7 mouse cellular contexts compared by ENCODE assay signal in the genomic region with DNA sequence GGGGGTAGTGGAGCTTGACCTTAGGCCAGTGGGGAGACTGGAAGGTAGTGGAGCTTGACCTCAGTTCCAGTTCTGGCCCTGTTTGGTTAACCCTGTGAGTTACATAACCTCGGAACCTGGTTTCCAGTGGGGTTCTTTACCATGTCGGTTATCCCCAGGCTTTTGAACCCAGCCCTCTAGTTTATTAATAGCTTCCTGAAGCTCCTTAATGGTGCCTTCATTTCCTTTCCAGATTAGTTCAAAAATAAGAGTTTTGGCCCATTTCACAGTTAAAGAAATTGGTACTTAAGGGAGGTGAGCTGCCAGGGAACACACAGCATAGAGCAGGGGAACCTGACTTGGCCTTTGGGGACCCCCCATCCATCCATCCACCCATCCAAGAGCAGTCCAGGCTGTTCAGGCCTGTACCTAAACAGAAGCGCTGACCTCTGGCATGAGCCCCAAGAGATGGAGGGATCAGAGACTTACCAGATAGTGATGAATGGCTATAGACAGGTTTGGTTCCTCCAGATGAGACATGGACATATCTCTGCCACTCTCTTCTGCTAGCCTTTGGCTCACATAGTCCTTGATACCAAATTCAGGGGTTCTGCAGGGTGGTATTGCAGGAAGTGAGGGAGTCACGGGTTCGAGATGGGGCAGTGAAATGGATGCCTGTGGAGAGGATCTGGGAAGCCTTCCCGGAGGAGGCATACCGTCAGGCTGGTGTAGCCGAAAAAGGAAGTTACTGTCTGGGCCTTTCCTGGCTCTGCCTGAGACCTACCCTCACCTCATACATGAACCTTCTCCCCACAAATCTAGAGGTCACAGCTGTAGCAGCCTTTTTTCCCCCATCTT. TPM values are rescaled to one million over a fixed set of nuclear protein-coding genes. Genes with fewer than 3 reads are reported as not detected.
A peak's percentile ranks its signal among the peaks of the same experiment; 100 is the strongest.
DNase-seq lines count a peak whose midpoint lies in the region; ATAC-seq and TF ChIP-seq lines count a peak whose summit lies in the region.

No protein-coding gene starts in this region.

- no peaks in the 10 kb centered on the region for H3K9me3 ChIP-seq in lung, postnatal 0 days (ENCODE audit: low read length)
- no peaks in the 10 kb centered on the region for H3K9me3 ChIP-seq in embryonic facial prominence, embryonic 15.5 days (replicated peaks)
- no peaks in the 10 kb centered on the region for H3K9me3 ChIP-seq in limb, embryonic 11.5 days (ENCODE audit: control insufficient read depth, low read length)
- H3K9me3 ChIP-seq in stomach, embryonic 14.5 days (ENCODE audit: control insufficient read depth, low read depth, low read length), result no peaks in the 10 kb centered on the region

- 0 out of 2 replicates have a peak, but pooled peaks cover 4% of the 10 kb centered on the region for H3K27me3 ChIP-seq in lung, postnatal 0 days (replicated peaks; ENCODE audit: insufficient read depth, low read length)
- H3K27me3 ChIP-seq in embryonic facial prominence, embryonic 15.5 days, result no peaks in the 10 kb centered on the region
- no peaks in the 10 kb centered on the region for H3K27me3 ChIP-seq in limb, embryonic 11.5 days (ENCODE audit: control insufficient read depth, insufficient read depth, low read length)
- no peaks in the 10 kb centered on the region for H3K27me3 ChIP-seq in stomach, embryonic 14.5 days (ENCODE audit: control insufficient read depth, insufficient read depth, low read length)

- peaks cover 10% of the 10 kb centered on the region; the same call in 1 of the 2 replicates for H3K4me1 ChIP-seq in lung, postnatal 0 days (ENCODE audit: insufficient read depth, low read depth, low read length)
- peaks cover 28% of the 10 kb centered on the region for H3K4me1 ChIP-seq in embryonic facial prominence, embryonic 15.5 days
- peaks cover 20% of the 10 kb centered on the region for H3K4me1 ChIP-seq in limb, embryonic 11.5 days (ENCODE audit: control insufficient read depth, insufficient read depth, low read length)
- peaks cover 19% of the 10 kb centered on the region for H3K4me1 ChIP-seq in stomach, embryonic 14.5 days (ENCODE audit: control insufficient read depth, insufficient read depth, low read length)

- no peak for DNase-seq in lung, postnatal 0 days (ENCODE audit: low spot score)
- DNase-seq in lung, postnatal 4 days, result no peak
- DNase-seq in limb, embryonic 11.5 days (ENCODE audit: low spot score), result no peak
- no peak for DNase-seq in left cerebral cortex, adult 9 months (ENCODE audit: low spot score in 2 of 2)

- 47% methylated on average over 8 of the region's 8 CpGs for WGBS in lung, postnatal 0 days
- 43% methylated on average over 8 of the region's 8 CpGs for WGBS in embryonic facial prominence, embryonic 15.5 days
- WGBS in limb, embryonic 11.5 days, result 52% methylated on average over 8 of the region's 8 CpGs
- 48% methylated on average over 8 of the region's 8 CpGs for WGBS in stomach, embryonic 14.5 days

- no peak for TF ChIP-seq CTCF in lung, postnatal 0 days (IDR thresholded peaks at IDR 0.05)

- peaks cover 6% of the 10 kb centered on the region; the same call in 1 of the 2 replicates for H3K36me3 ChIP-seq in lung, postnatal 0 days (ENCODE audit: insufficient read depth, low read length)
- peaks cover 32% of the 10 kb centered on the region for H3K36me3 ChIP-seq in embryonic facial prominence, embryonic 15.5 days
- H3K36me3 ChIP-seq in limb, embryonic 11.5 days (ENCODE audit: control insufficient read depth, insufficient read depth, low read length), result peaks cover 5% of the 10 kb centered on the region; the same call in 1 of the 2 replicates
- H3K36me3 ChIP-seq in stomach, embryonic 14.5 days (ENCODE audit: control insufficient read depth, insufficient read depth, low read length), result peaks cover 30% of the 10 kb centered on the region

- H3K9ac ChIP-seq in lung, postnatal 0 days (replicated peaks; ENCODE audit: low read depth), result no peak overlapping the region
- peak overlapping the region; percentile 69; the same call in 1 of the 2 replicates for H3K9ac ChIP-seq in embryonic facial prominence, embryonic 15.5 days
- peak overlapping the region; percentile 86 for H3K9ac ChIP-seq in limb, embryonic 11.5 days (ENCODE audit: low read length)
- H3K9ac ChIP-seq in stomach, embryonic 14.5 days (replicated peaks; ENCODE audit: low read depth, low read length), result peak overlapping the region; percentile 74

- peak overlapping the region; percentile 88 for H3K4me2 ChIP-seq in lung, postnatal 0 days (replicated peaks; ENCODE audit: low read depth, low read length)
- H3K4me2 ChIP-seq in embryonic facial prominence, embryonic 15.5 days (replicated peaks), result peak overlapping the region; percentile 95
- H3K4me2 ChIP-seq in limb, embryonic 11.5 days (ENCODE audit: low read depth, severe bottlenecking), result peak overlapping the region; percentile 95
- H3K4me2 ChIP-seq in stomach, embryonic 14.5 days (replicated peaks; ENCODE audit: low read depth, low read length), result peak overlapping the region; percentile 97

- H3K27ac ChIP-seq in lung, postnatal 0 days (ENCODE audit: low read length), result no peak overlapping the region
- no peak overlapping the region for H3K27ac ChIP-seq in embryonic facial prominence, embryonic 15.5 days (replicated peaks)
- H3K27ac ChIP-seq in limb, embryonic 11.5 days (replicated peaks; ENCODE audit: low read depth, low read length), result no peak overlapping the region
- H3K27ac ChIP-seq in stomach, embryonic 14.5 days (ENCODE audit: low read length), result no peak overlapping the region

- H3K4me3 ChIP-seq in lung, postnatal 0 days (ENCODE audit: low read depth, low read length), result peak overlapping the region; percentile 41
- H3K4me3 ChIP-seq in embryonic facial prominence, embryonic 15.5 days (replicated peaks), result peak overlapping the region; percentile 76
- H3K4me3 ChIP-seq in limb, embryonic 11.5 days (ENCODE audit: low read depth, low read length), result peak overlapping the region; percentile 85
- peak overlapping the region; percentile 70 for H3K4me3 ChIP-seq in stomach, embryonic 14.5 days (ENCODE audit: low read depth, low read length)

- ATAC-seq in lung, postnatal 0 days, result no peak
- ATAC-seq in embryonic facial prominence, embryonic 15.5 days (ENCODE audit: insufficient number of reproducible peaks, low FRiP score, low TSS enrichment, low read depth), result no peak
- no peak for ATAC-seq in limb, embryonic 11.5 days (ENCODE audit: insufficient number of reproducible peaks, low FRiP score, low TSS enrichment, low read depth)
- no peak for ATAC-seq in stomach, embryonic 14.5 days (ENCODE audit: insufficient number of reproducible peaks, insufficient read depth, low FRiP score, low read depth)
- no peak for ATAC-seq in megakaryocyte-erythroid progenitor cell, adult 5-6 weeks (replicated peaks; ENCODE audit: low FRiP score, low TSS enrichment, poor library complexity, severe bottlenecking)

- TF ChIP-seq EP300 in lung, postnatal 0 days (IDR thresholded peaks at IDR 0.05), result no peak

RNA-seq across cellular contexts. Expression of gene Pdxp, which starts 1.3 kb away (rescaled TPM):
- 1.8 and 1.9 TPM in 2 replicates for polyA plus RNA-seq in lung, postnatal 0 days (2015; fragmentation: Nextera tagmentation; extraction: Ambion mirVana)
- 17.3 and 19.9 TPM in 2 replicates for polyA plus RNA-seq in embryonic facial prominence, embryonic 15.5 days (2015; fragmentation: Nextera tagmentation; extraction: Ambion mirVana)
- polyA plus RNA-seq in limb, embryonic 11.5 days (2014; fragmentation: Nextera tagmentation; extraction: Ambion mirVana), result 38.2 and 39.6 TPM in 2 replicates
- polyA plus RNA-seq in stomach, embryonic 14.5 days (2014; fragmentation: Nextera tagmentation; extraction: Ambion mirVana), result 15.7 and 17.9 TPM in 2 replicates
- total RNA-seq in megakaryocyte-erythroid progenitor cell, adult 5-6 weeks (2014; fragmentation: Nextera tagmentation), result 12.7 and 22.5 TPM in 2 replicates
- total RNA-seq in megakaryocyte-erythroid progenitor cell, adult 5-6 weeks (2017), result 6.6 and 6.9 TPM in 2 replicates

RNA-seq across cellular contexts. Expression of gene Lgals1, which starts 11.5 kb away (rescaled TPM):
- 655 and 726 TPM in 2 replicates for polyA plus RNA-seq in lung, postnatal 0 days (2015; fragmentation: Nextera tagmentation; extraction: Ambion mirVana)
- polyA plus RNA-seq in embryonic facial prominence, embryonic 15.5 days (2015; fragmentation: Nextera tagmentation; extraction: Ambion mirVana), result 2,635 and 2,725 TPM in 2 replicates
- polyA plus RNA-seq in limb, embryonic 11.5 days (2014; fragmentation: Nextera tagmentation; extraction: Ambion mirVana), result 567 and 570 TPM in 2 replicates
- 1,620 and 1,697 TPM in 2 replicates for polyA plus RNA-seq in stomach, embryonic 14.5 days (2014; fragmentation: Nextera tagmentation; extraction: Ambion mirVana)
- 54.9 and 83.9 TPM in 2 replicates for total RNA-seq in megakaryocyte-erythroid progenitor cell, adult 5-6 weeks (2014; fragmentation: Nextera tagmentation)
- total RNA-seq in megakaryocyte-erythroid progenitor cell, adult 5-6 weeks (2017), result 91.1 and 98.2 TPM in 2 replicates

RNA-seq across cellular contexts. Expression of gene Sh3bp1, which starts 15.5 kb away (rescaled TPM):
- 12.7 and 12.8 TPM in 2 replicates for polyA plus RNA-seq in lung, postnatal 0 days (2015; fragmentation: Nextera tagmentation; extraction: Ambion mirVana)
- polyA plus RNA-seq in embryonic facial prominence, embryonic 15.5 days (2015; fragmentation: Nextera tagmentation; extraction: Ambion mirVana), result 56.7 and 68.1 TPM in 2 replicates
- polyA plus RNA-seq in limb, embryonic 11.5 days (2014; fragmentation: Nextera tagmentation; extraction: Ambion mirVana), result 45.0 and 50.9 TPM in 2 replicates
- polyA plus RNA-seq in stomach, embryonic 14.5 days (2014; fragmentation: Nextera tagmentation; extraction: Ambion mirVana), result 43.5 and 51.4 TPM in 2 replicates
- 31.8 and 53.7 TPM in 2 replicates for total RNA-seq in megakaryocyte-erythroid progenitor cell, adult 5-6 weeks (2014; fragmentation: Nextera tagmentation)
- total RNA-seq in megakaryocyte-erythroid progenitor cell, adult 5-6 weeks (2017), result 11.4 and 11.6 TPM in 2 replicates

RNA-seq across cellular contexts. Expression of gene Gm49510, which starts 15.6 kb away (rescaled TPM):
- 0.10 and 0.42 TPM in 2 replicates for polyA plus RNA-seq in lung, postnatal 0 days (2015; fragmentation: Nextera tagmentation; extraction: Ambion mirVana)
- polyA plus RNA-seq in embryonic facial prominence, embryonic 15.5 days (2015; fragmentation: Nextera tagmentation; extraction: Ambion mirVana), result 0.71 and 0.85 TPM in 2 replicates
- 0.92 and 1.0 TPM in 2 replicates for polyA plus RNA-seq in limb, embryonic 11.5 days (2014; fragmentation: Nextera tagmentation; extraction: Ambion mirVana)
- polyA plus RNA-seq in stomach, embryonic 14.5 days (2014; fragmentation: Nextera tagmentation; extraction: Ambion mirVana), result 0.21 TPM in 1 of 2 replicates, not detected in the other
- total RNA-seq in megakaryocyte-erythroid progenitor cell, adult 5-6 weeks (2014; fragmentation: Nextera tagmentation), result not detected in 2 replicates
- total RNA-seq in megakaryocyte-erythroid progenitor cell, adult 5-6 weeks (2017), result 2.6 TPM in 1 of 2 replicates, not detected in the other

RNA-seq across cellular contexts. Expression of gene Nol12, which starts 19.7 kb away (rescaled TPM):
- polyA plus RNA-seq in lung, postnatal 0 days (2015; fragmentation: Nextera tagmentation; extraction: Ambion mirVana), result 26.8 and 28.9 TPM in 2 replicates
- 52.7 and 53.7 TPM in 2 replicates for polyA plus RNA-seq in embryonic facial prominence, embryonic 15.5 days (2015; fragmentation: Nextera tagmentation; extraction: Ambion mirVana)
- polyA plus RNA-seq in limb, embryonic 11.5 days (2014; fragmentation: Nextera tagmentation; extraction: Ambion mirVana), result 72.7 and 76.3 TPM in 2 replicates
- polyA plus RNA-seq in stomach, embryonic 14.5 days (2014; fragmentation: Nextera tagmentation; extraction: Ambion mirVana), result 45.9 and 56.7 TPM in 2 replicates
- total RNA-seq in megakaryocyte-erythroid progenitor cell, adult 5-6 weeks (2014; fragmentation: Nextera tagmentation), result 52.3 and 56.7 TPM in 2 replicates
- 15.3 and 31.6 TPM in 2 replicates for total RNA-seq in megakaryocyte-erythroid progenitor cell, adult 5-6 weeks (2017)
